ENCODE assay signal across 8 mouse cellular contexts in genomic region chr17:35029691-35030532, GRCm38 (mm10). TPM values are rescaled to one million over a fixed set of nuclear protein-coding genes. Genes with fewer than 3 reads are reported as not detected.
A peak's percentile ranks its signal among the peaks of the same experiment; 100 is the strongest.
DNase-seq lines count a peak whose midpoint lies in the region; ATAC-seq and TF ChIP-seq lines count a peak whose summit lies in the region.

No protein-coding gene starts in this region.

- no peaks in the 10 kb centered on the region for H3K36me3 ChIP-seq in forebrain, embryonic 14.5 days (ENCODE audit: control insufficient read depth, insufficient read depth, low read length)
- H3K36me3 ChIP-seq in lung, embryonic 14.5 days (ENCODE audit: insufficient read depth): no peaks in the 10 kb centered on the region
- no peaks in the 10 kb centered on the region for H3K36me3 ChIP-seq in neural tube, embryonic 12.5 days

- H3K9ac ChIP-seq in forebrain, embryonic 14.5 days (ENCODE audit: low read length): no peak overlapping the region
- no peak overlapping the region for H3K9ac ChIP-seq in lung, embryonic 14.5 days
- peak overlapping the region; percentile 38; the same call in 1 of the 2 replicates for H3K9ac ChIP-seq in neural tube, embryonic 12.5 days

- peak in 1 of 2 experiments; percentile 27 for DNase-seq in cerebellum, adult 2 months
- DNase-seq in cerebellum, postnatal 4 days (ENCODE audit: low spot score in 2 of 2): no peak
- peak; percentile 89 for DNase-seq in 416B (ENCODE audit: low read depth)
- DNase-seq in forebrain, embryonic 14.5 days (ENCODE audit: low spot score): no peak
- peak; percentile 41 for DNase-seq in lung, embryonic 14.5 days
- no peak for DNase-seq in urinary bladder, postnatal 10 days (ENCODE audit: low spot score)
- no peak for DNase-seq in adrenal gland, postnatal 10 days

- no peaks in the 10 kb centered on the region for H3K9me3 ChIP-seq in forebrain, embryonic 14.5 days (replicated peaks; ENCODE audit: control insufficient read depth, low read length)
- no peaks in the 10 kb centered on the region for H3K9me3 ChIP-seq in lung, embryonic 14.5 days (ENCODE audit: low read depth, low read length)
- no peaks in the 10 kb centered on the region for H3K9me3 ChIP-seq in neural tube, embryonic 12.5 days

- 45% methylated on average over 19 of the region's 19 CpGs for WGBS in cerebellum, adult 2 months
- 32% methylated on average over 19 of the region's 19 CpGs for WGBS in forebrain, embryonic 14.5 days
- 30% methylated on average over 19 of the region's 19 CpGs for WGBS in lung, embryonic 14.5 days
- WGBS in neural tube, embryonic 12.5 days: 32% methylated on average over 19 of the region's 19 CpGs

- no peak for ATAC-seq in forebrain, embryonic 14.5 days
- ATAC-seq in lung, embryonic 14.5 days (ENCODE audit: insufficient read depth): no peak
- ATAC-seq in neural tube, embryonic 12.5 days (ENCODE audit: low FRiP score, low read depth): no peak

- peak; percentile 37; the same call in 1 of the 2 replicates for TF ChIP-seq CTCF in cerebellum, adult 2 months (IDR thresholded peaks at IDR 0.05; ENCODE audit: borderline replicate concordance, insufficient read depth, low read depth, low read length)
- peak; percentile 66 for TF ChIP-seq CTCF in lung, embryonic 14.5 days (IDR thresholded peaks at IDR 0.05; ENCODE audit: low read depth)

- H3K4me2 ChIP-seq in forebrain, embryonic 14.5 days (ENCODE audit: low read length): peak overlapping the region; percentile 0; the same call in 1 of the 2 replicates
- H3K4me2 ChIP-seq in lung, embryonic 14.5 days: no peak overlapping the region
- peak overlapping the region; percentile 48 for H3K4me2 ChIP-seq in neural tube, embryonic 12.5 days (replicated peaks)

- H3K27me3 ChIP-seq in cerebellum, adult 2 months (ENCODE audit: control insufficient read depth, insufficient read depth, low read length): no peaks in the 10 kb centered on the region
- H3K27me3 ChIP-seq in forebrain, embryonic 14.5 days (replicated peaks; ENCODE audit: control insufficient read depth, insufficient read depth, low read length): no peaks in the 10 kb centered on the region
- H3K27me3 ChIP-seq in lung, embryonic 14.5 days (ENCODE audit: insufficient read depth, low read length): no peaks in the 10 kb centered on the region
- no peaks in the 10 kb centered on the region for H3K27me3 ChIP-seq in neural tube, embryonic 12.5 days (replicated peaks)

- no peak overlapping the region for H3K27ac ChIP-seq in cerebellum, adult 2 months (ENCODE audit: insufficient read depth, low read length)
- no peak overlapping the region for H3K27ac ChIP-seq in forebrain, embryonic 14.5 days (ENCODE audit: low read depth, low read length)
- no peak overlapping the region for H3K27ac ChIP-seq in lung, embryonic 14.5 days (ENCODE audit: low read depth)
- no peak overlapping the region for H3K27ac ChIP-seq in neural tube, embryonic 12.5 days

- TF ChIP-seq POLR2A in cerebellum, adult 2 months (IDR thresholded peaks at IDR 0.05; ENCODE audit: borderline replicate concordance, insufficient read depth, low read length): no peak

- H3K4me1 ChIP-seq in cerebellum, adult 2 months (ENCODE audit: control insufficient read depth, insufficient read depth, low read length): no peaks in the 10 kb centered on the region; the same call in 1 of the 2 replicates
- H3K4me1 ChIP-seq in forebrain, embryonic 14.5 days (ENCODE audit: control insufficient read depth, insufficient read depth, low read length): peaks cover 11% of the 10 kb centered on the region
- peaks cover 4% of the 10 kb centered on the region; the same call in 1 of the 2 replicates for H3K4me1 ChIP-seq in lung, embryonic 14.5 days (ENCODE audit: insufficient read depth)
- peaks cover 19% of the 10 kb centered on the region for H3K4me1 ChIP-seq in neural tube, embryonic 12.5 days

- H3K4me3 ChIP-seq in cerebellum, adult 2 months (replicated peaks; ENCODE audit: insufficient read depth, low read depth, low read length): no peak overlapping the region
- no peak overlapping the region for H3K4me3 ChIP-seq in forebrain, embryonic 14.5 days (ENCODE audit: low read depth, low read length)
- no peak overlapping the region for H3K4me3 ChIP-seq in lung, embryonic 14.5 days (ENCODE audit: low read depth, low read length)
- H3K4me3 ChIP-seq in neural tube, embryonic 12.5 days: no peak overlapping the region

RNA-seq across cellular contexts. Expression of gene Sapcd1, which starts 2.1 kb away (rescaled TPM):
- polyA plus RNA-seq in cerebellum, adult 2 months (2012; rRNA removed): 2.0 and 2.3 TPM in 2 replicates
- 2.9 and 6.2 TPM in 2 replicates for polyA plus RNA-seq in forebrain, embryonic 14.5 days (2014; fragmentation: Nextera tagmentation; extraction: Ambion mirVana)
- 16.1 and 17.2 TPM in 2 replicates for polyA plus RNA-seq in lung, embryonic 14.5 days (2014; fragmentation: Nextera tagmentation; extraction: Ambion mirVana)
- 3.8 and 5.0 TPM in 2 replicates for polyA plus RNA-seq in neural tube, embryonic 12.5 days (2016; fragmentation: Nextera tagmentation; extraction: Ambion mirVana)
- total RNA-seq in adrenal gland, postnatal 10 days (2021): 1 to 10 TPM; 1.1 to 1.6 TPM

RNA-seq across cellular contexts. Expression of gene Vwa7, which starts 13.5 kb away (rescaled TPM):
- 25.5 and 30.1 TPM in 2 replicates for polyA plus RNA-seq in cerebellum, adult 2 months (2012; rRNA removed)
- polyA plus RNA-seq in forebrain, embryonic 14.5 days (2014; fragmentation: Nextera tagmentation; extraction: Ambion mirVana): 0.05 and 0.11 TPM in 2 replicates
- 0.11 and 0.47 TPM in 2 replicates for polyA plus RNA-seq in lung, embryonic 14.5 days (2014; fragmentation: Nextera tagmentation; extraction: Ambion mirVana)
- 0.06 and 0.15 TPM in 2 replicates for polyA plus RNA-seq in neural tube, embryonic 12.5 days (2016; fragmentation: Nextera tagmentation; extraction: Ambion mirVana)
- 1 to 10 TPM in 1 of 2 experiments, under 1 TPM in 1; 0.72 to 1.5 TPM for total RNA-seq in adrenal gland, postnatal 10 days (2021)

RNA-seq across cellular contexts. Expression of gene Msh5, which starts 16.6 kb away (rescaled TPM):
- 4.3 and 5.5 TPM in 2 replicates for polyA plus RNA-seq in cerebellum, adult 2 months (2012; rRNA removed)
- polyA plus RNA-seq in forebrain, embryonic 14.5 days (2014; fragmentation: Nextera tagmentation; extraction: Ambion mirVana): 2.3 and 2.6 TPM in 2 replicates
- polyA plus RNA-seq in lung, embryonic 14.5 days (2014; fragmentation: Nextera tagmentation; extraction: Ambion mirVana): 4.2 and 4.6 TPM in 2 replicates
- polyA plus RNA-seq in neural tube, embryonic 12.5 days (2016; fragmentation: Nextera tagmentation; extraction: Ambion mirVana): 3.1 and 4.1 TPM in 2 replicates
- 1 to 10 TPM; 2.3 to 5.0 TPM for total RNA-seq in adrenal gland, postnatal 10 days (2021)

RNA-seq across cellular contexts. Expression of gene Clic1, which starts 19.9 kb away (rescaled TPM):
- 41.2 and 42.9 TPM in 2 replicates for polyA plus RNA-seq in cerebellum, adult 2 months (2012; rRNA removed)
- 28.3 and 37.3 TPM in 2 replicates for polyA plus RNA-seq in forebrain, embryonic 14.5 days (2014; fragmentation: Nextera tagmentation; extraction: Ambion mirVana)
- polyA plus RNA-seq in lung, embryonic 14.5 days (2014; fragmentation: Nextera tagmentation; extraction: Ambion mirVana): 67.1 and 73.6 TPM in 2 replicates
- 169 and 178 TPM in 2 replicates for polyA plus RNA-seq in neural tube, embryonic 12.5 days (2016; fragmentation: Nextera tagmentation; extraction: Ambion mirVana)
- 100 to 1,000 TPM in 1 of 2 experiments, 10 to 100 TPM in 1; 95.6 to 105 TPM for total RNA-seq in adrenal gland, postnatal 10 days (2021)

RNA-seq across cellular contexts. Expression of gene Ddah2, which starts 28.9 kb away (rescaled TPM):
- polyA plus RNA-seq in cerebellum, adult 2 months (2012; rRNA removed): 59.5 and 63.3 TPM in 2 replicates
- 617 and 661 TPM in 2 replicates for polyA plus RNA-seq in forebrain, embryonic 14.5 days (2014; fragmentation: Nextera tagmentation; extraction: Ambion mirVana)
- polyA plus RNA-seq in lung, embryonic 14.5 days (2014; fragmentation: Nextera tagmentation; extraction: Ambion mirVana): 319 and 338 TPM in 2 replicates
- polyA plus RNA-seq in neural tube, embryonic 12.5 days (2016; fragmentation: Nextera tagmentation; extraction: Ambion mirVana): 564 and 591 TPM in 2 replicates
- 10 to 100 TPM; 35.2 to 51.7 TPM for total RNA-seq in adrenal gland, postnatal 10 days (2021)

Comparison
In these comparisons a context has a peak if more than half of its experiments do, and no peak if none do; other contexts are left out.
1. DNase-seq: peak in 416B (single experiment) and lung, embryonic 14.5 days (single experiment); none in cerebellum, postnatal 4 days (0 of 2), forebrain, embryonic 14.5 days (single experiment), urinary bladder, postnatal 10 days (single experiment) and adrenal gland, postnatal 10 days (single experiment).
2. RNA of gene Vwa7, which starts 13.5 kb away (polyA plus RNA-seq): 25.5 to 30.1 TPM in cerebellum, adult 2 months; 0.11 to 0.47 TPM in lung, embryonic 14.5 days, 0.06 to 0.15 TPM in neural tube, embryonic 12.5 days and 0.05 to 0.11 TPM in forebrain, embryonic 14.5 days; every median in the first group is over 10 times any median in the second.